Mouse (Mus musculus): ENCODE results near the gene Tnfsf13. TPM values are rescaled to one million over a fixed set of nuclear protein-coding genes. Genes with fewer than 3 reads are reported as not detected.
"Not testable (repeated sequence)": the region's sequence is repeated elsewhere in the genome, so short reads cannot be mapped to it uniquely, and the experiment has no call there.

Gene Tnfsf13
- 0.58 and 1.0 TPM in 2 replicates for polyA plus RNA-seq (2016; fragmentation: Nextera tagmentation; extraction: Ambion mirVana)

GRCm38 (mm10) chr11:69685526-69686148 is at the start of gene Tnfsf13:
Gene Tnfsf13 (minus strand): TSS chr11:69685784.
- H3K4me1 ChIP-seq (replicated peaks), result peaks cover 26% of the 10 kb centered on the region
- H3K9me3 ChIP-seq, result no peaks in the 10 kb centered on the region
- no peak for ATAC-seq (ENCODE audit: insufficient number of reproducible peaks, insufficient read depth, low FRiP score, low TSS enrichment, low read depth)
- H3K4me3 ChIP-seq (replicated peaks), result no peak within 1 kb of the TSS; the same call in 1 of the 2 replicates
- 87% methylated on average over 10 of the region's 10 CpGs for WGBS
- H3K36me3 ChIP-seq, result no peaks in the 10 kb centered on the region; the same call in 1 of the 2 replicates
- peak within 1 kb of the TSS; percentile 13; the same call in 1 of the 2 replicates for H3K9ac ChIP-seq (replicated peaks)
- no peaks in the 10 kb centered on the region for H3K27me3 ChIP-seq
- 0 out of 2 replicates have a peak within 1 kb of the TSS, but pooled peaks have one; percentile 14 for H3K27ac ChIP-seq
- 0 out of 2 replicates have a peak within 1 kb of the TSS, but pooled peaks have one; percentile 2 for H3K4me2 ChIP-seq

DNA sequence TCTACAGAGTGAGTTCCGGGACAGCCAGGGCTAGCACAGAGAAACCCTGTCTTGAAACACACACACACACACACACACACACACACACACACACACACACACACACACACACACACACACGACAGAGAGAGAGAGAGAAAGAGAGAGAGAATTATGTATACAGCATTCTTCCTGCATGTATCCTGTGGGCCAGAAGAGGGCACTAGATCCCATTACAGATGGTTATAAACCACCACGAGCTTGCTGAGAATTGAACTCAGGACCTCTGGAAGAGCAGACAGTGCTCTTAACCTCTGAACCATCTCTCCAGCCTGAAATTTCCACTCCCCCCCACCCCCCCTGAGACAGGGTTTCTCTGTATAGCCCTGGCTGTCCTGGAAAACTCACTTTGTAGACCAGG is 45.8 kb upstream of the Tnfsf13 start:
- not testable (repeated sequence) for H3K4me3 ChIP-seq (replicated peaks); H3K9ac ChIP-seq (replicated peaks); H3K27me3 ChIP-seq; ATAC-seq (ENCODE audit: insufficient number of reproducible peaks, insufficient read depth, low FRiP score, low TSS enrichment, low read depth); H3K9me3 ChIP-seq; H3K4me1 ChIP-seq (replicated peaks); H3K4me2 ChIP-seq; H3K27ac ChIP-seq
- WGBS, result 89% methylated on average over 2 of the region's 3 CpGs
- H3K36me3 ChIP-seq, result peaks cover 37% of the 10 kb centered on the region

GRCm38 (mm10) chr11:69729063-69729462 is 43.5 kb upstream of the Tnfsf13 start:
- Histone ChIP-seq H3K9me3 (no peaks in the 10 kb centered on the region), H3K27ac (no peak overlapping the region), H3K36me3 (peaks cover 14% of the 10 kb centered on the region), H3K4me2 (no peak overlapping the region), H3K27me3 (no peaks in the 10 kb centered on the region), H3K4me3 (replicated peaks) (no peak overlapping the region), H3K9ac (replicated peaks) (no peak overlapping the region), H3K4me1 (replicated peaks) (no peaks in the 10 kb centered on the region)
- WGBS, result 20% methylated on average over 3 of the region's 3 CpGs
- no peak for ATAC-seq (ENCODE audit: insufficient number of reproducible peaks, insufficient read depth, low FRiP score, low TSS enrichment, low read depth)

GRCm38 (mm10) chr11:69725951-69726350 is 40.4 kb upstream of the Tnfsf13 start:
- no peak for ATAC-seq (ENCODE audit: insufficient number of reproducible peaks, insufficient read depth, low FRiP score, low TSS enrichment, low read depth)
- Histone ChIP-seq H3K4me3 (replicated peaks) (no peak overlapping the region), H3K27me3 (no peaks in the 10 kb centered on the region), H3K4me2 (no peak overlapping the region), H3K9ac (replicated peaks) (no peak overlapping the region), H3K27ac (no peak overlapping the region), H3K4me1 (replicated peaks) (no peaks in the 10 kb centered on the region), H3K36me3 (no peaks in the 10 kb centered on the region), H3K9me3 (no peaks in the 10 kb centered on the region)
- 30% methylated on average over 5 of the region's 5 CpGs for WGBS

- H3K9me3 ChIP-seq, result no peaks in the 10 kb centered on the region
- H3K27ac ChIP-seq, result no peak overlapping the region
- no peak overlapping the region for H3K9ac ChIP-seq (replicated peaks)
- H3K4me2 ChIP-seq, result no peak overlapping the region
- H3K36me3 ChIP-seq, result no peaks in the 10 kb centered on the region
- 0 out of 2 replicates have a peak, but pooled peaks cover 4% of the 10 kb centered on the region for H3K4me1 ChIP-seq (replicated peaks)
- no peak overlapping the region for H3K4me3 ChIP-seq (replicated peaks)
- no peaks in the 10 kb centered on the region for H3K27me3 ChIP-seq
- ATAC-seq (ENCODE audit: insufficient number of reproducible peaks, insufficient read depth, low FRiP score, low TSS enrichment, low read depth), result no peak
- 45% methylated on average over 2 of the region's 2 CpGs for WGBS
These were observed 37.5 kb upstream of the Tnfsf13 start for GRCm38 (mm10) chr11:69723074-69723473.

DNA sequence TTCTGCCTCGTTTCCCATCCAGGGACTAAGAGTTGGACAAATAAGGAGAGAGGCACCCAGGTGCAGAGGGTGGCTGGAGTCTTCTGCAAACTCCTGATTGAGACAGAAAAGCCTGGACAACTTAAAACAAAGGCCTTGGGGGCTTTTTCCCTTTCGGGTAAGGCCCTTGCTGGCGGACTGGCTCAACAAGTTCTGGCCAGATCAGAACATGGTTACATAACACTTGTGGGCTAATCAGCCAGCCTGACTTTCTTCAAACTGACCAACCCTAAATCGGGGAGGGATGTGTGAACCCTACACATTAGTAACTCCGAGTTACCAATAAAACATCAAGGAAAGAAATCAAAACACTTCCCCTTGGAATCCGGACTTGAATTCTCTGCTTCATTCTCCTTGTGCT is 35.3 kb upstream of the Tnfsf13 start:
- no peak for ATAC-seq (ENCODE audit: insufficient number of reproducible peaks, insufficient read depth, low FRiP score, low TSS enrichment, low read depth)
- Histone ChIP-seq H3K4me2 (no peak overlapping the region), H3K27ac (no peak overlapping the region), H3K9me3 (no peaks in the 10 kb centered on the region), H3K27me3 (no peaks in the 10 kb centered on the region), H3K36me3 (no peaks in the 10 kb centered on the region), H3K4me1 (replicated peaks) (peaks cover 7% of the 10 kb centered on the region), H3K4me3 (replicated peaks) (no peak overlapping the region), H3K9ac (replicated peaks) (no peak overlapping the region)
- WGBS, result 71% methylated on average over 6 of the region's 6 CpGs

- no peak overlapping the region for H3K27ac ChIP-seq
- no peak overlapping the region for H3K9ac ChIP-seq (replicated peaks)
- peaks cover 15% of the 10 kb centered on the region for H3K4me1 ChIP-seq (replicated peaks)
- no peak overlapping the region for H3K4me3 ChIP-seq (replicated peaks)
- ATAC-seq (ENCODE audit: insufficient number of reproducible peaks, insufficient read depth, low FRiP score, low TSS enrichment, low read depth), result no peak
- no peaks in the 10 kb centered on the region for H3K36me3 ChIP-seq
- 68% methylated on average over 6 of the region's 6 CpGs for whole genome bisulfite sequencing
- H3K9me3 ChIP-seq, result no peaks in the 10 kb centered on the region; the same call in 1 of the 2 replicates
- no peaks in the 10 kb centered on the region for H3K27me3 ChIP-seq
- no peak overlapping the region for H3K4me2 ChIP-seq
These were observed 33.8 kb upstream of the Tnfsf13 start for GRCm38 (mm10) chr11:69719423-69719822.

DNA sequence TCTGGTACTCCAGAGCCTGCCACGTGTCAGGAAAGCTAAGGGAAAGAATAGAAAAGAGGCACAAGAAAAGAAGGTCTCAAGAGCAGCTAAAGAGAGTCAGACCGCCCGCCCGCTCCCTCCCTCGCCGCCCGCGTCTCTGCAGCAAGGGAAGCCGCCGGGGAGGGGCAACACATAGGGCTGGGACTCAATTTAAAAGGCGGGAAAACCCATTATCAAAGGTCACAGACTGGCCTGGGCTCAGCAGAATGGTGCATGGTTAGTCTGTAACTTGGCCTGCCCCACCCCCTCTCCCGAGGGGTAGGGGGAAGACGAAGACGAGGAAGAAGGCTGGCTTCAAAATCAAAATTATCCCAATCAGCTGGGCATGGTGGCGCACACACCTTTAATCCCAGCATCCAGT is 33.1 kb upstream of the Tnfsf13 start:
- no peak for ATAC-seq (ENCODE audit: insufficient number of reproducible peaks, insufficient read depth, low FRiP score, low TSS enrichment, low read depth)
- no peaks in the 10 kb centered on the region; the same call in 1 of the 2 replicates for H3K9me3 ChIP-seq
- H3K27me3 ChIP-seq, result no peaks in the 10 kb centered on the region
- peaks cover 17% of the 10 kb centered on the region for H3K4me1 ChIP-seq (replicated peaks)
- no peak overlapping the region for H3K9ac ChIP-seq (replicated peaks)
- WGBS, result 26% methylated on average over 15 of the region's 15 CpGs
- no peaks in the 10 kb centered on the region for H3K36me3 ChIP-seq
- no peak overlapping the region for H3K4me3 ChIP-seq (replicated peaks)
- no peak overlapping the region for H3K4me2 ChIP-seq
- no peak overlapping the region for H3K27ac ChIP-seq

- Histone ChIP-seq H3K27ac (0 out of 2 replicates have a peak overlapping the region, but pooled peaks have one; percentile 17), H3K4me2 (no peak overlapping the region), H3K4me1 (replicated peaks) (peaks cover 17% of the 10 kb centered on the region), H3K36me3 (no peaks in the 10 kb centered on the region), H3K4me3 (replicated peaks) (no peak overlapping the region), H3K9ac (replicated peaks) (no peak overlapping the region), H3K9me3 (no peaks in the 10 kb centered on the region; the same call in 1 of the 2 replicates), H3K27me3 (no peaks in the 10 kb centered on the region)
- ATAC-seq (ENCODE audit: insufficient number of reproducible peaks, insufficient read depth, low FRiP score, low TSS enrichment, low read depth), result no peak
- 64% methylated on average over 4 of the region's 4 CpGs for WGBS
These were observed 31.4 kb upstream of the Tnfsf13 start for GRCm38 (mm10) chr11:69716953-69717352.

GRCm38 (mm10) chr11:69715929-69716328 is 30.3 kb upstream of the Tnfsf13 start:
- Histone ChIP-seq H3K4me1 (replicated peaks) (peaks cover 17% of the 10 kb centered on the region), H3K27ac (peak overlapping the region; percentile 68; the same call in 1 of the 2 replicates), H3K36me3 (no peaks in the 10 kb centered on the region), H3K4me2 (no peak overlapping the region), H3K27me3 (no peaks in the 10 kb centered on the region), H3K9me3 (no peaks in the 10 kb centered on the region; the same call in 1 of the 2 replicates), H3K9ac (replicated peaks) (0 out of 2 replicates have a peak overlapping the region, but pooled peaks have one; percentile 1), H3K4me3 (replicated peaks) (no peak overlapping the region)
- ATAC-seq (ENCODE audit: insufficient number of reproducible peaks, insufficient read depth, low FRiP score, low TSS enrichment, low read depth), result no peak
- WGBS, result 12% methylated on average over 5 of the region's 5 CpGs

- WGBS, result 57% methylated on average over 9 of the region's 9 CpGs
These were observed 29.9 kb upstream of the Tnfsf13 start for GRCm38 (mm10) chr11:69715482-69715881.

More at GRCm38 (mm10) chr11:69715482-69715881, 29.9 kb upstream of the Tnfsf13 start:
- no peaks in the 10 kb centered on the region for H3K27me3 ChIP-seq
- no peaks in the 10 kb centered on the region for H3K36me3 ChIP-seq
- no peak overlapping the region for H3K4me2 ChIP-seq
- H3K4me1 ChIP-seq (replicated peaks), result peaks cover 17% of the 10 kb centered on the region
- peak overlapping the region; percentile 68; the same call in 1 of the 2 replicates for H3K27ac ChIP-seq
- no peaks in the 10 kb centered on the region; the same call in 1 of the 2 replicates for H3K9me3 ChIP-seq
- no peak for ATAC-seq (ENCODE audit: insufficient number of reproducible peaks, insufficient read depth, low FRiP score, low TSS enrichment, low read depth)
- no peak overlapping the region for H3K4me3 ChIP-seq (replicated peaks)
- no peak overlapping the region for H3K9ac ChIP-seq (replicated peaks)

All from limb, embryonic 12.5 days (tissue).